Mouse (Mus musculus): ENCODE measurements around the gene Crip1. TPM values are rescaled to one million over a fixed set of nuclear protein-coding genes. Genes with fewer than 3 reads are reported as not detected.

Gene Crip1
- polyA plus RNA-seq (2014; fragmentation: Illumina TruSeq; extraction: RNeasy Lipid Tissue Mini Kit (QIAGEN cat#74804)): 1.1 TPM

GRCm38 (mm10) chr12:113146112-113147057, at the start of gene Crip1:
TSS of gene Crip1 (plus strand) at chr12:113146316.

GRCm38 (mm10) chr12:113097749-113098281, 48.3 kb upstream of the Crip1 start, which contains the start of gene Mta1:
TSS of gene Mta1 (plus strand) at chr12:113098278.

GRCm38 (mm10) chr12:113139908-113140615, 6.1 kb upstream of the Crip1 start, which contains the start of gene Crip2:
TSS of gene Crip2 (plus strand) at chr12:113140236.

GRCm38 (mm10) chr12:113155887-113156539, 9.9 kb downstream of the Crip1 start, which contains the start of gene Tedc1:
TSS of gene Tedc1 (plus strand) at chr12:113156421.

GRCm38 (mm10) chr12:113185442-113186291, 39.6 kb downstream of the Crip1 start, which contains the start of gene Tmem121:
TSS of gene Tmem121 (plus strand) at chr12:113185930.

Other genes with a start within 250 kb of the Crip1 start
- 0.26 TPM for gene Jag2, start 216.5 kb upstream of the Crip1 start, polyA plus RNA-seq (2014; fragmentation: Illumina TruSeq; extraction: RNeasy Lipid Tissue Mini Kit (QIAGEN cat#74804))
- 1.6 TPM for gene Nudt14, start 204.2 kb upstream of the Crip1 start, polyA plus RNA-seq (2014; fragmentation: Illumina TruSeq; extraction: RNeasy Lipid Tissue Mini Kit (QIAGEN cat#74804))
- 0.77 TPM for gene Btbd6, start 169.8 kb upstream of the Crip1 start, polyA plus RNA-seq (2014; fragmentation: Illumina TruSeq; extraction: RNeasy Lipid Tissue Mini Kit (QIAGEN cat#74804))
- 12.9 TPM for gene Brf1, start 145.6 kb upstream of the Crip1 start, polyA plus RNA-seq (2014; fragmentation: Illumina TruSeq; extraction: RNeasy Lipid Tissue Mini Kit (QIAGEN cat#74804))
- gene Pacs2, start 131.8 kb upstream of the Crip1 start, polyA plus RNA-seq (2014; fragmentation: Illumina TruSeq; extraction: RNeasy Lipid Tissue Mini Kit (QIAGEN cat#74804)): 6.7 TPM
- not detected for gene Tex22, start 71.8 kb upstream of the Crip1 start, polyA plus RNA-seq (2014; fragmentation: Illumina TruSeq; extraction: RNeasy Lipid Tissue Mini Kit (QIAGEN cat#74804))
- gene Mta1, start 48.0 kb upstream of the Crip1 start, polyA plus RNA-seq (2014; fragmentation: Illumina TruSeq; extraction: RNeasy Lipid Tissue Mini Kit (QIAGEN cat#74804)): 22.5 TPM
- gene Crip2, start 6.1 kb upstream of the Crip1 start, polyA plus RNA-seq (2014; fragmentation: Illumina TruSeq; extraction: RNeasy Lipid Tissue Mini Kit (QIAGEN cat#74804)): not detected
- gene Tedc1, start 10.1 kb downstream of the Crip1 start, polyA plus RNA-seq (2014; fragmentation: Illumina TruSeq; extraction: RNeasy Lipid Tissue Mini Kit (QIAGEN cat#74804)): 0.34 TPM
- gene Tmem121, start 39.6 kb downstream of the Crip1 start, polyA plus RNA-seq (2014; fragmentation: Illumina TruSeq; extraction: RNeasy Lipid Tissue Mini Kit (QIAGEN cat#74804)): not detected